Mouse (Mus musculus) layer of hippocampus, postnatal 25 days (tissue): Measurements from ENCODE around the gene Ptpn11. TPM values are rescaled to one million over a fixed set of nuclear protein-coding genes. Genes with fewer than 3 reads are reported as not detected.
A peak's percentile ranks its signal among the peaks of the same experiment; 100 is the strongest.
"Not testable (repeated sequence)": the region's sequence is repeated elsewhere in the genome, so short reads cannot be mapped to it uniquely, and the experiment has no call there.

Experiments
- DNase-seq, 2 experiments: peaks; one replicate each; pipeline ENCODE4 v3.0.0; 2022; ENCODE audit warnings: mixed read lengths in 2 of 2, low spot score in 1 of 2; ENCODE audit errors: extremely low spot score in 1 of 2
- total RNA-seq, 2 experiments: library from RNA; stranded (reverse); gene quantifications; 2 replicates each; pipeline ENCODE4 v1.2.3; 2021

Ptpn11 gene
- total RNA-seq, 2 experiments from 2014 or later, result 88.7 to 98.6 TPM

GRCm38 (mm10) chr5:121215380-121216125 lies 24.4 kb upstream of the Ptpn11 start:
- peak; percentile 56 to 75 for DNase-seq

GRCm38 (mm10) chr5:121214707-121215106 lies 23.5 kb upstream of the Ptpn11 start:
- DNase-seq, result no peak

- DNase-seq, result no peak
Observed at GRCm38 (mm10) chr5:121212108-121212507, 20.9 kb upstream of the Ptpn11 start.

- no peak for DNase-seq
Observed at GRCm38 (mm10) chr5:121210601-121210924, 19.4 kb upstream of the Ptpn11 start.

- DNase-seq, result no peak
Observed at GRCm38 (mm10) chr5:121209755-121210600, 18.8 kb upstream of the Ptpn11 start.

- no peak for DNase-seq
Observed at GRCm38 (mm10) chr5:121206984-121207383, 15.8 kb upstream of the Ptpn11 start.

GRCm38 (mm10) chr5:121206540-121206939 lies 15.3 kb upstream of the Ptpn11 start:
- no peak for DNase-seq

- not testable (repeated sequence) for DNase-seq
Observed at GRCm38 (mm10) chr5:121205537-121206130, 14.4 kb upstream of the Ptpn11 start.

- DNase-seq, result peak; percentile 63 to 72
Observed at GRCm38 (mm10) chr5:121204132-121205089, 13.2 kb upstream of the Ptpn11 start, which contains the start of gene Rpl6. Gene Rpl6 (plus strand): TSS chr5:121204481.

GRCm38 (mm10) chr5:121202467-121202866 lies 11.3 kb upstream of the Ptpn11 start:
- no peak for DNase-seq

- no peak for DNase-seq
Observed at GRCm38 (mm10) chr5:121201739-121202138, 10.5 kb upstream of the Ptpn11 start.

- no peak for DNase-seq
Observed at GRCm38 (mm10) chr5:121198376-121198775, 7.2 kb upstream of the Ptpn11 start.

- no peak for DNase-seq
Observed at GRCm38 (mm10) chr5:121197337-121197736, 6.1 kb upstream of the Ptpn11 start.

GRCm38 (mm10) chr5:121196764-121197163 lies 5.6 kb upstream of the Ptpn11 start:
- no peak for DNase-seq

GRCm38 (mm10) chr5:121194173-121194572 lies 3.0 kb upstream of the Ptpn11 start:
- no peak for DNase-seq

GRCm38 (mm10) chr5:121191584-121191906 lies 348 bp upstream of the Ptpn11 start:
- no peak for DNase-seq

- no peak for DNase-seq
Observed at GRCm38 (mm10) chr5:121190210-121190835, 874 bp downstream of the Ptpn11 start.

GRCm38 (mm10) chr5:121189182-121189581 lies 2.0 kb downstream of the Ptpn11 start:
- no peak for DNase-seq

GRCm38 (mm10) chr5:121188265-121188664 lies 2.9 kb downstream of the Ptpn11 start:
- DNase-seq, result no peak

GRCm38 (mm10) chr5:121187580-121188001 lies 3.6 kb downstream of the Ptpn11 start:
- no peak for DNase-seq
